Comparison of ENCODE assay signal across 25 mouse cellular contexts in the genomic region with DNA sequence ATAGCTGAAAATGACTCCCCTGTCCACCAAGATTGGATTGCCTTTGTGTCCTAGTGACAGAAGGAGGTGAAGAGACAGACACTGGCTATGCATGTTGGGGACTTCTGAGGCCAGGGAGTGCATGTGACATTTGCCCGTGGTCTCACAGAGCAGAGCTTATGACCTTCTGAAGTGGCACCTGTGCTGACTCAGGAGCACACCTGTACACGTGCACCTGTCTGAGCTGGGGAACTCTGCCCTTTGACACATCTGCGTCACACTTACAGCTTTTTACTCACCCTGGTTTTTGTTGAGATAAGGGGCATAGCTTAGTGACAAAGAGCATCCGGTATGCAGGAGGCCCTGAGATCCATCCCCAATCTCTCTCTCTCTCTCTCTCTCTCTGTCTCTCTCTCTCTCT. TPM values are rescaled to one million over a fixed set of nuclear protein-coding genes. Genes with fewer than 3 reads are reported as not detected.
"Had no signal": no experiment of that assay in that cellular context is flagged by ENCODE, and none has a peak within 500 bp of the region (broad histone marks: within the 10 kb centered on the region; RNA-seq: fewer than 3 reads in every experiment).

No protein-coding gene starts in this region.

- H3K36me3 ChIP-seq: hindbrain, embryonic 13.5 days; hindbrain, embryonic 15.5 days had no signal

- H3K27ac ChIP-seq: heart, adult 2 months; heart, embryonic 15.5 days; hindbrain, embryonic 13.5 days; hindbrain, embryonic 15.5 days; hindbrain, postnatal 0 days; limb, embryonic 13.5 days; limb, embryonic 15.5 days; liver, embryonic 12.5 days had no signal

- DNase-seq: gastrocnemius, postnatal 14 days; gastrocnemius, postnatal 36 days; heart, adult 11 months; heart, adult 2 months; heart, postnatal 14 days; heart, postnatal 36 days; kidney, adult 11 months; kidney, adult 2 months; kidney, adult 9 months; kidney, postnatal 14 days; layer of hippocampus, adult 9-11 months; layer of hippocampus, postnatal 36 days; left cerebral cortex, postnatal 4 days had no signal

- H3K4me1 ChIP-seq: hindbrain, embryonic 13.5 days; hindbrain, embryonic 15.5 days; limb, embryonic 15.5 days had no signal

- H3K4me3 ChIP-seq: heart, adult 2 months; heart, embryonic 13.5 days; heart, embryonic 15.5 days; hindbrain, embryonic 13.5 days; hindbrain, embryonic 15.5 days; kidney, embryonic 15.5 days; limb, embryonic 13.5 days; limb, embryonic 15.5 days; liver, embryonic 12.5 days had no signal

- ATAC-seq: forebrain, embryonic 16.5 days; hindbrain, postnatal 0 days; inflammation-experienced regulatory T-cells, adult 6 months; liver, embryonic 12.5 days had no signal

- H3K4me2 ChIP-seq: heart, embryonic 13.5 days; heart, embryonic 15.5 days; hindbrain, embryonic 13.5 days; hindbrain, embryonic 15.5 days; kidney, embryonic 15.5 days; limb, embryonic 13.5 days; limb, embryonic 15.5 days; liver, embryonic 12.5 days had no signal

- H3K9me3 ChIP-seq: heart, embryonic 13.5 days; heart, embryonic 15.5 days; hindbrain, embryonic 15.5 days; kidney, embryonic 15.5 days; limb, embryonic 13.5 days; limb, embryonic 15.5 days; liver, embryonic 12.5 days had no signal

- H3K27me3 ChIP-seq: heart, embryonic 13.5 days; heart, embryonic 15.5 days; hindbrain, embryonic 13.5 days; hindbrain, embryonic 15.5 days; kidney, embryonic 15.5 days; limb, embryonic 13.5 days; limb, embryonic 15.5 days; liver, embryonic 12.5 days had no signal

- H3K9ac ChIP-seq: heart, embryonic 13.5 days; heart, embryonic 15.5 days; hindbrain, embryonic 13.5 days; hindbrain, embryonic 15.5 days; kidney, embryonic 15.5 days; limb, embryonic 13.5 days; limb, embryonic 15.5 days; liver, embryonic 12.5 days had no signal

RNA-seq across cellular contexts. Expression of a gene that starts 24.4 kb away (rescaled TPM):
- total RNA-seq: hematopoietic stem cell, adult 5-6 weeks had no signal
